Mouse (Mus musculus): ENCODE measurements around the gene Rab3d. TPM values are rescaled to one million over a fixed set of nuclear protein-coding genes. Genes with fewer than 3 reads are reported as not detected.

Rab3d gene
- polyA plus RNA-seq (2014; fragmentation: Illumina TruSeq; extraction: RNeasy Lipid Tissue Mini Kit (QIAGEN cat#74804); ENCODE audit: low read depth, low replicate concordance) = 36.3 TPM

DNA sequence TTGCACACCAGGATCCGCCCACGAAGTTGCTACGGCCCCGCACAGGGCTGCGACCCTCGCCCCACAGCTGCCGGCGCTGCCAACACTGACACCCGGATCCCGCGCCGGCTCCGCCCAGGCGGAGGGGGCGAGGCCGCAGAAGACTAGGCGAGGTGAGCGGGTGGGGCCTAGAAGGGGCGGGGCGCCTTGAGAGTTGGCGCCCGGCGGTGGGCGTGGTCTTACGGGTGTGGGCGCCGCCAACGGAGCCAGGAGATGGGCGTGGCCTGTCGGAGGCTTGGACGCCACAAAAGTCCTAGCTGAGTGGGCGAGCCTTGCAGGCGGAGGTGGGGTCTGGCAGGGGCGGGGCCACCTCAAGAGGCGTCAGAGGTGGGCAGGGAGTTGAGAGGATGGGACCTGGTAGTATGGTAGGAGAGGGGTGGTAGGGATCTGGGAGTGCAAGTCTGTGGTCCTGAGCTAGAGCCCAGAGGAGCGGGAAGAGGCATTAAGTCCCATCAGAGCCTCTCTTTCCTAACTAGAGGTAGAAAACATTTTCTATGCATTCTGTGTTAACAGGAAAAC lies at the start of gene Rab3d:
Rab3d (minus strand) TSS at position 158 of the 558 bp plus-strand sequence.

GRCm38 (mm10) chr9:21963417-21963816 lies 45.4 kb upstream of the Rab3d start, which contains the start of gene Epor:
TSS of gene Epor (minus strand) at chr9:21963506.

DNA sequence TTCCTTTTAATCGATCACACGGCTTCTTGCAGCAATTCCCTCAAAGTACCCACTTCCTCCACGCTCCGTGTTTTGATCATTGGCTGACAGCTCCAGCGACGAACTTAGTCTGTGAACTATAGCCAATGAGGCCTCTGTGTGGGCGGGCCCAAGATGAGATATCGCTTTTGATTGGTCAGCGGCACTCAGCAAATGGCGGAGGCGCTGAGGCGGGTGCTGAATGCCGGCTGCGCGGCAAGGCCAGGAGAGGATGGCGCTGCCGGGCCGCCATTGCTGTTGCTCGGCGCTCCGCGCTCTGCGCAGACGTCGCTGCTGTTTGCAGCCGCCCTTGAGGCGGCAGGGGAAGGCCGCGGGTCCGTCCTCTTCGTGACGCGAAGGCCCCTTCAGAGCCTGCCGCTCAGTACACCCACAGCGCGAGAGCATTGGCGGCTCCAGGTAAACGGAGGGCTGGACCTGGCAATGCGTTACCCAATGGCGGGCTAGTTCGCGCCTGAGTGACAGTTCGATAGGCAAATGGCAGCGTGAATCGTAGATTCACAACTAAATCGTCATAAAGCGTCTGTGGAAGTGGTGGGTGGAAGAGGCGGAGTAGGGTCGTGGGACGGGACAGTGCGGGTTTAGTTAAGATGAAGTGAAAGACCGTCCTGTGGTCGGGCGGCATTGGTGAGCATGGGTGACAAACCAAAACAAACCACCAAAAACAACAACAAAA lies 37.7 kb upstream of the Rab3d start, which contains the start of gene Swsap1:
Swsap1 (plus strand) TSS at position 186 of the 712 bp plus-strand sequence.

GRCm38 (mm10) chr9:21936692-21937570 lies 18.9 kb upstream of the Rab3d start, which contains the start of gene Plppr2:
TSS of gene Plppr2 (plus strand) at chr9:21937033.

DNA sequence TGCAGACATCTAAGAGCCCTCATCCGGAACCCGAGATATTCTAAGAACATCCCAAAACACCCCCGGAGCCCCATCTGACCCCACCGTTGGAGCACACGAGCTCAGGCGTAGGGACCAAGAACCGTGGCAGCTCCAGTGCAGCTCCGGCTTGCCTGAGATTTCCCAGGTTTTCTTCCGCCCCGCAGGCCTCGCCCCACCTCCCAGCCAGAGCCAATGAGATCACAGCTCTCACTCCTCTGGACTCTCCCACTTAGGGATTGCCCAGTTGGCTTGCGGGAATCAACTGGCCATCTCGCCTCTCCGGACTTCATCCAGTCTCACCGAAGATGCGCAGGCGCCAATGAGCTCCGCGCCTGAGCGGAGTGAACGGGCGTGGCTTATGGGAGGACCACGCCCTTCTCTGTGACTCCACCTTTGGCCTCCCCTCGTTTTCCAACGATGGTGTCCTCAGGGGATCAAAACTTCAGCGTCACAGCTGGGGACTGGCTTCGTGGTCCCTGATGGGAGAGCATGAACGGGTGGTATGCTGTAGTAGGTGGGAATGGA lies 9.3 kb upstream of the Rab3d start, which contains the start of the genes Ccdc159 and Tmem205:
Ccdc159 (plus strand) TSS at position 264 of the 546 bp plus-strand sequence.
Tmem205 (minus strand) TSS at position 349 of the 546 bp plus-strand sequence.

Other genes with a start within 250 kb of the Rab3d start
- gene Ldlr, start 194.7 kb downstream of the Rab3d start, polyA plus RNA-seq (2014; fragmentation: Illumina TruSeq; extraction: RNeasy Lipid Tissue Mini Kit (QIAGEN cat#74804); ENCODE audit: low read depth, low replicate concordance) = 20.8 TPM
- 2.0 TPM for gene Spc24, start 157.9 kb downstream of the Rab3d start, polyA plus RNA-seq (2014; fragmentation: Illumina TruSeq; extraction: RNeasy Lipid Tissue Mini Kit (QIAGEN cat#74804); ENCODE audit: low read depth, low replicate concordance)
- 19.9 TPM for gene Kank2, start 119.4 kb downstream of the Rab3d start, polyA plus RNA-seq (2014; fragmentation: Illumina TruSeq; extraction: RNeasy Lipid Tissue Mini Kit (QIAGEN cat#74804); ENCODE audit: low read depth, low replicate concordance)
- gene Angptl8, start 82.7 kb downstream of the Rab3d start, polyA plus RNA-seq (2014; fragmentation: Illumina TruSeq; extraction: RNeasy Lipid Tissue Mini Kit (QIAGEN cat#74804); ENCODE audit: low read depth, low replicate concordance) = 3.0 TPM
- gene Dock6, start 65.6 kb downstream of the Rab3d start, polyA plus RNA-seq (2014; fragmentation: Illumina TruSeq; extraction: RNeasy Lipid Tissue Mini Kit (QIAGEN cat#74804); ENCODE audit: low read depth, low replicate concordance) = 30.9 TPM
- gene Ccdc159, start 9.3 kb upstream of the Rab3d start, polyA plus RNA-seq (2014; fragmentation: Illumina TruSeq; extraction: RNeasy Lipid Tissue Mini Kit (QIAGEN cat#74804); ENCODE audit: low read depth, low replicate concordance) = 8.7 TPM
- 141 TPM for gene Tmem205, start 9.4 kb upstream of the Rab3d start, polyA plus RNA-seq (2014; fragmentation: Illumina TruSeq; extraction: RNeasy Lipid Tissue Mini Kit (QIAGEN cat#74804); ENCODE audit: low read depth, low replicate concordance)
- 7.7 TPM for gene Plppr2, start 18.8 kb upstream of the Rab3d start, polyA plus RNA-seq (2014; fragmentation: Illumina TruSeq; extraction: RNeasy Lipid Tissue Mini Kit (QIAGEN cat#74804); ENCODE audit: low read depth, low replicate concordance)
- gene Swsap1, start 37.6 kb upstream of the Rab3d start, polyA plus RNA-seq (2014; fragmentation: Illumina TruSeq; extraction: RNeasy Lipid Tissue Mini Kit (QIAGEN cat#74804); ENCODE audit: low read depth, low replicate concordance) = 15.6 TPM
- 4.1 TPM for gene Epor, start 45.3 kb upstream of the Rab3d start, polyA plus RNA-seq (2014; fragmentation: Illumina TruSeq; extraction: RNeasy Lipid Tissue Mini Kit (QIAGEN cat#74804); ENCODE audit: low read depth, low replicate concordance)
- gene Rgl3, start 71.3 kb upstream of the Rab3d start, polyA plus RNA-seq (2014; fragmentation: Illumina TruSeq; extraction: RNeasy Lipid Tissue Mini Kit (QIAGEN cat#74804); ENCODE audit: low read depth, low replicate concordance) = 23.4 TPM
- 2.1 TPM for gene Ccdc151, start 84.4 kb upstream of the Rab3d start, polyA plus RNA-seq (2014; fragmentation: Illumina TruSeq; extraction: RNeasy Lipid Tissue Mini Kit (QIAGEN cat#74804); ENCODE audit: low read depth, low replicate concordance)
- gene Prkcsh, start 84.6 kb upstream of the Rab3d start, polyA plus RNA-seq (2014; fragmentation: Illumina TruSeq; extraction: RNeasy Lipid Tissue Mini Kit (QIAGEN cat#74804); ENCODE audit: low read depth, low replicate concordance) = 107 TPM
- 0.05 TPM for gene Elavl3, start 133.8 kb upstream of the Rab3d start, polyA plus RNA-seq (2014; fragmentation: Illumina TruSeq; extraction: RNeasy Lipid Tissue Mini Kit (QIAGEN cat#74804); ENCODE audit: low read depth, low replicate concordance)
- gene Gm49318, start 153.1 kb upstream of the Rab3d start, polyA plus RNA-seq (2014; fragmentation: Illumina TruSeq; extraction: RNeasy Lipid Tissue Mini Kit (QIAGEN cat#74804); ENCODE audit: low read depth, low replicate concordance) = not detected
- 7.2 TPM for gene Zfp653, start 153.2 kb upstream of the Rab3d start, polyA plus RNA-seq (2014; fragmentation: Illumina TruSeq; extraction: RNeasy Lipid Tissue Mini Kit (QIAGEN cat#74804); ENCODE audit: low read depth, low replicate concordance)
- 26.5 TPM for gene Ecsit, start 167.2 kb upstream of the Rab3d start, polyA plus RNA-seq (2014; fragmentation: Illumina TruSeq; extraction: RNeasy Lipid Tissue Mini Kit (QIAGEN cat#74804); ENCODE audit: low read depth, low replicate concordance)
- gene Cnn1, start 181.0 kb upstream of the Rab3d start, polyA plus RNA-seq (2014; fragmentation: Illumina TruSeq; extraction: RNeasy Lipid Tissue Mini Kit (QIAGEN cat#74804); ENCODE audit: low read depth, low replicate concordance) = 56.7 TPM
- 111 TPM for gene Elof1, start 199.0 kb upstream of the Rab3d start, polyA plus RNA-seq (2014; fragmentation: Illumina TruSeq; extraction: RNeasy Lipid Tissue Mini Kit (QIAGEN cat#74804); ENCODE audit: low read depth, low replicate concordance)
- 206 TPM for gene Acp5, start 217.5 kb upstream of the Rab3d start, polyA plus RNA-seq (2014; fragmentation: Illumina TruSeq; extraction: RNeasy Lipid Tissue Mini Kit (QIAGEN cat#74804); ENCODE audit: low read depth, low replicate concordance)
- gene Pigyl, start 238.7 kb upstream of the Rab3d start, polyA plus RNA-seq (2014; fragmentation: Illumina TruSeq; extraction: RNeasy Lipid Tissue Mini Kit (QIAGEN cat#74804); ENCODE audit: low read depth, low replicate concordance) = 59.1 TPM

Data from adipose tissue, adult 10 weeks (tissue).